10 mouse cellular contexts compared by ENCODE assay signal in genomic region chr7:98607158-98607557, GRCm38 (mm10). TPM values are rescaled to one million over a fixed set of nuclear protein-coding genes. Genes with fewer than 3 reads are reported as not detected.
A peak's percentile ranks its signal among the peaks of the same experiment; 100 is the strongest.
DNase-seq lines count a peak whose midpoint lies in the region; ATAC-seq and TF ChIP-seq lines count a peak whose summit lies in the region.
"Had no signal": no experiment of that assay in that cellular context is flagged by ENCODE, and none has a peak within 500 bp of the region (broad histone marks: within the 10 kb centered on the region; RNA-seq: fewer than 3 reads in every experiment).

No protein-coding gene starts in this region.

- H3K36me3 ChIP-seq in intestine, postnatal 0 days (ENCODE audit: control insufficient read depth, insufficient read depth) = peaks cover 13% of the 10 kb centered on the region; the same call in 1 of the 2 replicates
- no peaks in the 10 kb centered on the region for H3K36me3 ChIP-seq in intestine, embryonic 16.5 days (ENCODE audit: control insufficient read depth, insufficient read depth, low read length)
- H3K36me3 ChIP-seq in midbrain, embryonic 14.5 days (ENCODE audit: control insufficient read depth, insufficient read depth, low read length) = peaks cover 27% of the 10 kb centered on the region
- H3K36me3 ChIP-seq in midbrain, embryonic 16.5 days (ENCODE audit: control insufficient read depth, insufficient read depth, low read length) = no peaks in the 10 kb centered on the region
- H3K36me3 ChIP-seq in neural tube, embryonic 15.5 days = peaks cover 8% of the 10 kb centered on the region; the same call in 1 of the 2 replicates

- WGBS in intestine, postnatal 0 days = 83% methylated on average over 4 of the region's 4 CpGs
- WGBS in intestine, embryonic 16.5 days = 78% methylated on average over 4 of the region's 4 CpGs
- 88% methylated on average over 4 of the region's 4 CpGs for WGBS in midbrain, embryonic 14.5 days
- 80% methylated on average over 4 of the region's 4 CpGs for WGBS in midbrain, embryonic 16.5 days
- 86% methylated on average over 4 of the region's 4 CpGs for WGBS in neural tube, embryonic 15.5 days

- no peak overlapping the region for H3K4me2 ChIP-seq in intestine, postnatal 0 days (replicated peaks; ENCODE audit: low read depth)
- no peak overlapping the region for H3K4me2 ChIP-seq in intestine, embryonic 16.5 days (ENCODE audit: low read depth, low read length)
- no peak overlapping the region for H3K4me2 ChIP-seq in midbrain, embryonic 14.5 days (ENCODE audit: low read length)
- H3K4me2 ChIP-seq in midbrain, embryonic 16.5 days (ENCODE audit: low read length) = no peak overlapping the region
- H3K4me2 ChIP-seq in neural tube, embryonic 15.5 days = no peak overlapping the region
- H3K4me2 ChIP-seq: midbrain, embryonic 12.5 days had no signal

- H3K4me3 ChIP-seq in intestine, postnatal 0 days (ENCODE audit: low read depth, low read length) = no peak overlapping the region
- H3K4me3 ChIP-seq in intestine, embryonic 16.5 days (ENCODE audit: low read length) = no peak overlapping the region
- no peak overlapping the region for H3K4me3 ChIP-seq in midbrain, embryonic 14.5 days (replicated peaks; ENCODE audit: low read depth, low read length)
- no peak overlapping the region for H3K4me3 ChIP-seq in midbrain, embryonic 16.5 days (ENCODE audit: low read depth, low read length)
- no peak overlapping the region for H3K4me3 ChIP-seq in neural tube, embryonic 15.5 days (replicated peaks)
- H3K4me3 ChIP-seq: midbrain, embryonic 12.5 days had no signal

- TF ChIP-seq CTCF in intestine, postnatal 0 days (IDR thresholded peaks at IDR 0.05; ENCODE audit: low read depth) = peak; percentile 59

- no peak for ATAC-seq in intestine, postnatal 0 days
- ATAC-seq in intestine, embryonic 16.5 days = no peak
- ATAC-seq in midbrain, embryonic 14.5 days (ENCODE audit: low FRiP score, low TSS enrichment) = no peak
- ATAC-seq in midbrain, embryonic 16.5 days = no peak
- ATAC-seq in neural tube, embryonic 15.5 days (ENCODE audit: low FRiP score) = no peak

- no peaks in the 10 kb centered on the region for H3K4me1 ChIP-seq in intestine, postnatal 0 days (replicated peaks; ENCODE audit: control insufficient read depth, insufficient read depth, low read length)
- H3K4me1 ChIP-seq in intestine, embryonic 16.5 days (ENCODE audit: control insufficient read depth, insufficient read depth, low read length) = no peaks in the 10 kb centered on the region
- no peaks in the 10 kb centered on the region for H3K4me1 ChIP-seq in midbrain, embryonic 14.5 days (ENCODE audit: control insufficient read depth, insufficient read depth, low read length)
- no peaks in the 10 kb centered on the region for H3K4me1 ChIP-seq in midbrain, embryonic 16.5 days (ENCODE audit: control insufficient read depth, insufficient read depth, low read length)
- no peaks in the 10 kb centered on the region for H3K4me1 ChIP-seq in neural tube, embryonic 15.5 days
- H3K4me1 ChIP-seq: midbrain, embryonic 12.5 days had no signal

- no peaks in the 10 kb centered on the region for H3K27me3 ChIP-seq in intestine, postnatal 0 days (replicated peaks; ENCODE audit: control insufficient read depth, insufficient read depth, low read length)
- H3K27me3 ChIP-seq in intestine, embryonic 16.5 days (replicated peaks; ENCODE audit: control insufficient read depth, insufficient read depth, low read length) = no peaks in the 10 kb centered on the region
- H3K27me3 ChIP-seq in midbrain, embryonic 14.5 days (ENCODE audit: control insufficient read depth, insufficient read depth, low read length) = no peaks in the 10 kb centered on the region
- no peaks in the 10 kb centered on the region for H3K27me3 ChIP-seq in midbrain, embryonic 16.5 days (ENCODE audit: control insufficient read depth, insufficient read depth, low read depth, low read length)
- no peaks in the 10 kb centered on the region for H3K27me3 ChIP-seq in neural tube, embryonic 15.5 days (replicated peaks)
- H3K27me3 ChIP-seq: midbrain, embryonic 12.5 days had no signal

- DNase-seq in cerebellum, adult 9-10 months = peak; percentile 46
- no peak for DNase-seq in cerebellum, adult 9-11 months
- DNase-seq in midbrain, embryonic 14.5 days = peak; percentile 48
- peak; percentile 30 for DNase-seq in retina, postnatal 1 day
- DNase-seq: kidney, postnatal 25 days had no signal

- H3K27ac ChIP-seq in intestine, postnatal 0 days (ENCODE audit: low read depth, low read length) = no peak overlapping the region
- H3K27ac ChIP-seq in intestine, embryonic 16.5 days (ENCODE audit: low read length) = no peak overlapping the region
- no peak overlapping the region for H3K27ac ChIP-seq in midbrain, embryonic 14.5 days (replicated peaks; ENCODE audit: low read depth, low read length)
- no peak overlapping the region for H3K27ac ChIP-seq in midbrain, embryonic 16.5 days (ENCODE audit: low read length)
- no peak overlapping the region for H3K27ac ChIP-seq in neural tube, embryonic 15.5 days (replicated peaks)
- H3K27ac ChIP-seq: midbrain, embryonic 12.5 days had no signal

- H3K9me3 ChIP-seq in intestine, postnatal 0 days (ENCODE audit: control insufficient read depth) = no peaks in the 10 kb centered on the region
- no peaks in the 10 kb centered on the region for H3K9me3 ChIP-seq in intestine, embryonic 16.5 days (ENCODE audit: control insufficient read depth, low read length)
- H3K9me3 ChIP-seq in midbrain, embryonic 14.5 days (ENCODE audit: control insufficient read depth, low read length) = no peaks in the 10 kb centered on the region
- no peaks in the 10 kb centered on the region for H3K9me3 ChIP-seq in midbrain, embryonic 16.5 days (replicated peaks; ENCODE audit: control insufficient read depth, low read length, poor library complexity, severe bottlenecking)
- H3K9me3 ChIP-seq in neural tube, embryonic 15.5 days (replicated peaks) = no peaks in the 10 kb centered on the region
- H3K9me3 ChIP-seq: midbrain, embryonic 12.5 days had no signal

- H3K9ac ChIP-seq in intestine, postnatal 0 days (ENCODE audit: low read depth, low read length) = no peak overlapping the region
- H3K9ac ChIP-seq in intestine, embryonic 16.5 days (ENCODE audit: low read depth, low read length) = no peak overlapping the region
- no peak overlapping the region for H3K9ac ChIP-seq in midbrain, embryonic 14.5 days (replicated peaks; ENCODE audit: low read length)
- H3K9ac ChIP-seq in midbrain, embryonic 16.5 days (ENCODE audit: low read depth, low read length) = no peak overlapping the region
- H3K9ac ChIP-seq in neural tube, embryonic 15.5 days (replicated peaks) = no peak overlapping the region
- H3K9ac ChIP-seq: midbrain, embryonic 12.5 days had no signal

RNA-seq across cellular contexts. Expression of gene Emsy, which starts 49.4 kb away (rescaled TPM):
- polyA plus RNA-seq in intestine, postnatal 0 days (2015; fragmentation: Nextera tagmentation; extraction: Ambion mirVana) = 5.8 and 7.0 TPM in 2 replicates
- 14.6 and 16.3 TPM in 2 replicates for polyA plus RNA-seq in intestine, embryonic 16.5 days (2015; fragmentation: Nextera tagmentation; extraction: Ambion mirVana)
- polyA plus RNA-seq in midbrain, embryonic 14.5 days (2014; fragmentation: Nextera tagmentation; extraction: Ambion mirVana) = 48.3 and 67.7 TPM in 2 replicates
- 38.8 and 40.0 TPM in 2 replicates for polyA plus RNA-seq in midbrain, embryonic 16.5 days (2015; fragmentation: Nextera tagmentation; extraction: Ambion mirVana)
- polyA plus RNA-seq in neural tube, embryonic 15.5 days (2015; fragmentation: Nextera tagmentation; extraction: Ambion mirVana) = 25.1 and 31.3 TPM in 2 replicates
